Comparison of ENCODE assay signal across 8 mouse cellular contexts in the genomic region with DNA sequence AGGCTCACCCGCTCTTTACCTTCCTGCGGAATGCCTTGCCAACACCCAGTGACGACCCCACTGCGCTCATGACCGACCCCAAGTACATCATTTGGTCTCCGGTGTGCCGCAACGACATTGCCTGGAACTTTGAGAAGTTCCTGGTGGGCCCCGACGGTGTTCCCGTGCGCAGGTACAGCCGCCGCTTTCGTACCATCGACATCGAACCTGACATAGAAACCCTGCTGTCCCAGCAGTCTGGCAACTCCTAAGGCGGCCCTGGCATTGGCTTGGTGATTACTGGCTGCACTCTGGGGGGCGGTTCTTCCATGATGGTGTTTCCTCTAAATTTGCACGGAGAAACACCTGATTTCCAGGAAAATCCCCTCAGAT. TPM values are rescaled to one million over a fixed set of nuclear protein-coding genes. Genes with fewer than 3 reads are reported as not detected.
DNase-seq lines count a peak whose midpoint lies in the region; ATAC-seq lines count a peak whose summit lies in the region.

No protein-coding gene starts in this region.

- ATAC-seq in midbrain, embryonic 11.5 days (ENCODE audit: low FRiP score): no peak

- H3K4me3 ChIP-seq in midbrain, embryonic 11.5 days (ENCODE audit: low read depth, low read length): peak overlapping the region; percentile 82

- H3K27me3 ChIP-seq in midbrain, embryonic 11.5 days (ENCODE audit: control insufficient read depth, insufficient read depth, low read length): no peaks in the 10 kb centered on the region

- 0 out of 2 replicates have a peak overlapping the region, but pooled peaks have one; percentile 5 for H3K27ac ChIP-seq in midbrain, embryonic 11.5 days (ENCODE audit: low read depth, low read length)

- peak overlapping the region; percentile 93 for H3K9ac ChIP-seq in midbrain, embryonic 11.5 days (ENCODE audit: low read length)

- peaks cover 14% of the 10 kb centered on the region for H3K4me1 ChIP-seq in midbrain, embryonic 11.5 days (ENCODE audit: control insufficient read depth, insufficient read depth, low read length)

- no peaks in the 10 kb centered on the region for H3K9me3 ChIP-seq in midbrain, embryonic 11.5 days (ENCODE audit: control insufficient read depth, low read length)

- no peaks in the 10 kb centered on the region for H3K36me3 ChIP-seq in midbrain, embryonic 11.5 days (ENCODE audit: control insufficient read depth, insufficient read depth, low read length)

- H3K4me2 ChIP-seq in midbrain, embryonic 11.5 days: peak overlapping the region; percentile 80

- 20% methylated on average over 20 of the region's 20 CpGs for WGBS in midbrain, embryonic 11.5 days

- peak; percentile 36 for DNase-seq in lung, adult 18-20 months
- no peak for DNase-seq in lung, postnatal 25 days (ENCODE audit: low spot score)
- peak; percentile 34 for DNase-seq in cerebellum, adult 11-12 months
- DNase-seq in heart, adult 8-10 months (ENCODE audit: low spot score): peak; percentile 13
- DNase-seq in kidney, postnatal 10 days: peak; percentile 42
- no peak for DNase-seq in midbrain, embryonic 11.5 days (ENCODE audit: low spot score, missing footprints)
- DNase-seq in thymus, postnatal 36 days: peak; percentile 35 to 37
- no peak for DNase-seq in right cerebral cortex, postnatal 14 days

RNA-seq across cellular contexts. Expression of a gene that starts 1.2 kb away (rescaled TPM):
- total RNA-seq in heart, adult 8-10 months (2022): 100 to 1,000 TPM in 1 of 4 experiments, 10 to 100 TPM in 3; 67.6 to 101 (median 81.7) TPM
- polyA plus RNA-seq in midbrain, embryonic 11.5 days (2014; fragmentation: Nextera tagmentation; extraction: Ambion mirVana): 796 and 834 TPM in 2 replicates

RNA-seq across cellular contexts. Expression of a gene that starts 7.8 kb away (rescaled TPM):
- total RNA-seq in heart, adult 8-10 months (2022): 10 to 100 TPM; 77.0 to 83.3 (median 79.8) TPM
- polyA plus RNA-seq in midbrain, embryonic 11.5 days (2014; fragmentation: Nextera tagmentation; extraction: Ambion mirVana): 130 and 140 TPM in 2 replicates

RNA-seq across cellular contexts. Expression of a gene that starts 33.9 kb away (rescaled TPM):
- 10 to 100 TPM; 66.6 to 85.9 (median 81.5) TPM for total RNA-seq in heart, adult 8-10 months (2022)
- polyA plus RNA-seq in midbrain, embryonic 11.5 days (2014; fragmentation: Nextera tagmentation; extraction: Ambion mirVana): 30.8 and 34.6 TPM in 2 replicates

RNA-seq across cellular contexts. Expression of a gene that starts 33.9 kb away (rescaled TPM):
- 100 to 1,000 TPM; 196 to 229 (median 224) TPM for total RNA-seq in heart, adult 8-10 months (2022)
- 278 and 298 TPM in 2 replicates for polyA plus RNA-seq in midbrain, embryonic 11.5 days (2014; fragmentation: Nextera tagmentation; extraction: Ambion mirVana)

RNA-seq across cellular contexts. Expression of a gene that starts 43.2 kb away (rescaled TPM):
- 1 to 10 TPM; 3.8 to 6.5 (median 4.9) TPM for total RNA-seq in heart, adult 8-10 months (2022)
- 24.2 and 27.1 TPM in 2 replicates for polyA plus RNA-seq in midbrain, embryonic 11.5 days (2014; fragmentation: Nextera tagmentation; extraction: Ambion mirVana)

Comparison
In these comparisons a context has a peak if more than half of its experiments do, and no peak if none do; other contexts are left out.
1. DNase-seq: peak in lung, adult 18-20 months (2 of 2), cerebellum, adult 11-12 months (single experiment), heart, adult 8-10 months (single experiment), kidney, postnatal 10 days (single experiment) and thymus, postnatal 36 days (2 of 2); none in lung, postnatal 25 days (single experiment), midbrain, embryonic 11.5 days (single experiment) and right cerebral cortex, postnatal 14 days (single experiment).